Mouse (Mus musculus): ENCODE results near the gene Ndst4.

Ndst4 gene

GRCm38 (mm10) chr3:125403601-125404396 lies at the start of gene Ndst4:
Ndst4 (plus strand) TSS chr3:125404076.
- peak; percentile 25 to 30 for DNase-seq (ENCODE audit: low spot score in 2 of 2)

- no peak for DNase-seq (ENCODE audit: low spot score in 2 of 2)
Observed at GRCm38 (mm10) chr3:125397443-125397842, 6.4 kb upstream of the Ndst4 start.

- DNase-seq (ENCODE audit: low spot score in 2 of 2) = peak; percentile 28 to 31
Observed at GRCm38 (mm10) chr3:125406456-125406855, 2.6 kb downstream of the Ndst4 start.

GRCm38 (mm10) chr3:125406991-125407390 lies 3.1 kb downstream of the Ndst4 start:
- DNase-seq (ENCODE audit: low spot score in 2 of 2) = no peak

GRCm38 (mm10) chr3:125466894-125467652 lies 63.2 kb downstream of the Ndst4 start:
- no peak for DNase-seq (ENCODE audit: low spot score in 2 of 2)

GRCm38 (mm10) chr3:125510102-125510501 lies 106.2 kb downstream of the Ndst4 start:
- DNase-seq (ENCODE audit: low spot score in 2 of 2) = no peak

- DNase-seq (ENCODE audit: low spot score in 2 of 2) = no peak
Observed at GRCm38 (mm10) chr3:125533371-125533770, 129.5 kb downstream of the Ndst4 start.

- DNase-seq (ENCODE audit: low spot score in 2 of 2) = no peak
Observed at GRCm38 (mm10) chr3:125570602-125571001, 166.7 kb downstream of the Ndst4 start.

- DNase-seq (ENCODE audit: low spot score in 2 of 2) = no peak
Observed at GRCm38 (mm10) chr3:125632233-125632632, 228.4 kb downstream of the Ndst4 start.

- DNase-seq (ENCODE audit: low spot score in 2 of 2) = no peak
Observed at GRCm38 (mm10) chr3:125655009-125655635, 251.2 kb downstream of the Ndst4 start.

GRCm38 (mm10) chr3:125660114-125660717 lies 256.3 kb downstream of the Ndst4 start:
- DNase-seq (ENCODE audit: low spot score in 2 of 2) = peak; percentile 23 to 31

GRCm38 (mm10) chr3:125660884-125661532 lies 257.1 kb downstream of the Ndst4 start:
- DNase-seq (ENCODE audit: low spot score in 2 of 2) = no peak

GRCm38 (mm10) chr3:125673997-125674794 lies 270.3 kb downstream of the Ndst4 start:
- DNase-seq (ENCODE audit: low spot score in 2 of 2) = no peak

GRCm38 (mm10) chr3:125675211-125675896 lies 271.5 kb downstream of the Ndst4 start:
- no peak for DNase-seq (ENCODE audit: low spot score in 2 of 2)

GRCm38 (mm10) chr3:125678924-125679323 lies 275.0 kb downstream of the Ndst4 start:
- peak; percentile 25 for DNase-seq (ENCODE audit: low spot score in 2 of 2)

GRCm38 (mm10) chr3:125683460-125684230 lies 279.8 kb downstream of the Ndst4 start:
- DNase-seq (ENCODE audit: low spot score in 2 of 2) = peak in 1 of 2 experiments; percentile 19

GRCm38 (mm10) chr3:125684583-125684982 lies 280.7 kb downstream of the Ndst4 start:
- DNase-seq (ENCODE audit: low spot score in 2 of 2) = no peak

- no peak for DNase-seq (ENCODE audit: low spot score in 2 of 2)
Observed at GRCm38 (mm10) chr3:125687601-125688000, 283.7 kb downstream of the Ndst4 start.

GRCm38 (mm10) chr3:125690948-125691347 lies 287.1 kb downstream of the Ndst4 start:
- DNase-seq (ENCODE audit: low spot score in 2 of 2) = no peak
